Mouse (Mus musculus) retina, embryonic 14.5 days (tissue): ENCODE data around the gene Sec24c.

Experiments
- DNase-seq: peaks from one replicate; pipeline ENCODE4 v3.0.0-alpha.2; 2015; ENCODE audit warnings: low spot score

Gene Sec24c

DNA sequence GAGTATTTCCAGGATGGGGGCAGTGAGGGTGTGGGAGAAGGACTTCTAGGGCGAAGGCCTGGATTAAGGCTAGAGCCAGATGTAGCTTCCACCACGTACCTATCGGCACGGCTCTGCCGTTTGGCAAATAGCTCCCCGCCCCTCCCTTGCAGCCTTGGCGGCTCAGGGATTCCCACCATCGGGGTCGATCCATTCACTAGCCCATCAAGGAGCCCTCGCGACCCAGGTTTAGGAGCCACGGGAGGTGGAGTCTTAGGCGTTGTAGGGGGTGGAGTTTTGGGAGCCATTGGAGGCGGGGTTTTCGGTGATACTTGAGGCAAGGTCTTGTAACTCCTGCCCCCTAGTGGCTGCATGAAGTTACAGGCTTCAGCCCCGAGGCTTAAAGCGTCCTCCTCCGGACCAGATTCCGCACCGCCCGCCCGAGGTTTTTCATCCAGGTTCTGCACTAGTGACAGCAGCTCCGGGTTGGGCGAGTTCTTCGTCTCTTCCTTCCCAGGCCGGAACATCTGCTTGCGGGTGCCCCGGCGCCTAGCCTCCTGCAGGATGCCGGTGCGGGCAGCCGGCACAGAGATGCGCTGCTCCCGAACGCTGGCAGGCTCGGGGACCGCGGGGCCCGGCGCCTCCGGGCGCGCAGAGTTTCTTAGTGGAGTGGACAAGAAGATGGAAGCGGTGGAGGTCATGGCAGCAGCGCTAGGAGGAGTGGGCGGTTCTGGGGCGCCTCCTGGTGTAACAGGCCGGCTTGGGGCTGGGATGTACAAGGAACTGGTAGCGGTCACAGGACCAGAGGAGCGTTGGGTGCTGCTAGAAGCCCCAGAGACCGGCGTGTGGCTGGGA is 13.1 kb upstream of the Sec24c start:
- DNase-seq = peak; percentile 99

DNA sequence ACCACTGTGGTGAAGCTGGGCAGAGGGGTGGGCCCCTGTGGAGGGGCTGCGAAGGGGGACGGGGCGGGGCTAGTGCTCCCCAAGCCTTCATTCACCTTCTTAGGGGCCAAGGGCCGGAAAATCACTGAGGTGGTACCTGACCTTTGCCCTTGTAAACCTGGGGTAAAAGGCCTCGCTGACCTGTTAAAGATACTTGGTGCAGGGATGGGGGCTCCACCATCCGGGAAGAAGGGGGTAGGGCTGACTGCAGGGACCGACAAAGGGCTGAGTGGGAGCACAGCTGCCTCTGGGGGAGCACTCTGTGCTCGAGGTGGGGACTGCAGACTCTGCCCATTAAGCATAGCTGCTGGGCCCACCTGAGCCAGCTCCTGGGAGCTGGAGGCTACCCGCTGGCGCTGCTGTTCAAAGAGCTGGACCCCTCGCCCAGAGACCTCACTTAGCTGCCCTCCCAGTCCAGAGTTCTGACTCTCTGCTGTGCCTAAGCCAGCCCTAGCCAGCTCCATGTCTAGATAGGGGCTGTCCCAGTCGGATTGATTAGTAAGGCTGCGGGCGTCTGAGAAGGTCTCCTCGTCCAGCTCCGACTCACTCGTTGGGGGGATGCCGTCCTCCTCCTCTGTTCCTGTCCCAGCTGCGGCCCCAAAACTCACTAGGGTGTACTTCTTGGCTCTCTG is 12.3 kb upstream of the Sec24c start:
- DNase-seq = peak; percentile 42

DNA sequence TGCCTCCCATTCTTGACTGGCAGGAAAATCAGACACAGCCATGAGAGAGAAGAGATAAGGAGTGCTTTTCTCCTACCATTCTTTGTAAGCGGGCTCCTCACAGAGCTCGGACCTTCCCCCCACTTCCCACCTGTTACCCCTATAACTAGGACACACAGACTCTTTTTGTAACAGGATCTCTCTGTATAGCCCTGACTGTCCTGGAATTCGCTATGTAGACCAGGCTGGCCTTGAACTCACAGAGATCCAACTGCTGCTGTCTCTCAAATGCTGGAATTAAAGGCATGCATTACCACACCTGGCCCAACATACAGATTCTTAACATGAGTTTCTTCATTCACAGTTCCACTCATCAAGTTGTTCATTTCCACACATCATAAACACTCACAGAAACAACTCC is 11.4 kb upstream of the Sec24c start:
- DNase-seq = no peak

DNA sequence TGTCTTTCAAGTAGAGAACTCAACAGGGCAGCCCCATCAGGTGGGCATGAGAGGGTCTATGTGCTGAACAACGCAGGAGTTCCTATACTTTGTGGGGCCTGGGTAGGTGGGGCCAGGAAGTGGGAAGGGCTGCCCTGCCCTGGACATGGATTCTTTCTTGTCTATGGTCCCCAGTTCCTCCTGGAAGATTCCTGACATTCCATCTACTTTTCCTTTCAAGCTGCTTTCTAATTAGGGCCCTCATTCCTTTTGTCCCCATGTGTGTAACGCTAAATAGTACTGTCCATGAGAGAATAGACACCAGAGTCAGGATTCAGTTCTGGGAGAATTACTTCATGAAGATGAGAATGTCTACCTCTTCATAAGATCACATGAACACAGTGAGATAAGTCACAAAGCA is 10.5 kb upstream of the Sec24c start:
- DNase-seq = no peak

DNA sequence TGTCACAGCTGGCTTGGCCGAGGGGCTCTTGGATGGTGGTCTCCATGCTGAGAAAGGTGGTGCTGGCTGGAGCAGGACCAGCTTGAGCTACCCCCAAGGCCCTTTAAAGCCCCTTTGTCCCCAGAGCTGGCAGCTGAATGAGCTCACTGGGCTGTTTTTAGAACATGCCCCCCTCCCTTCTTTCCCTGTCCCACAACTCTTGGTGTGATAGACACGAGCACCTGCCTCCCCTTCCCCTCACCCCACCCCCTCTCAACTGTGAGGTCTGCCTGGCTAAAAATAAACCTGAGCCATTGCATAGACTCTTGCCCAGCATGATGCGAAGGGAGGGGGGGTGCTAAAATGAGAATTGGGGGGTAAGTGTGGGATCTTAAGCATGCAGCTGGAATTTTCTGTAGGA is 9.7 kb upstream of the Sec24c start:
- no peak for DNase-seq

DNA sequence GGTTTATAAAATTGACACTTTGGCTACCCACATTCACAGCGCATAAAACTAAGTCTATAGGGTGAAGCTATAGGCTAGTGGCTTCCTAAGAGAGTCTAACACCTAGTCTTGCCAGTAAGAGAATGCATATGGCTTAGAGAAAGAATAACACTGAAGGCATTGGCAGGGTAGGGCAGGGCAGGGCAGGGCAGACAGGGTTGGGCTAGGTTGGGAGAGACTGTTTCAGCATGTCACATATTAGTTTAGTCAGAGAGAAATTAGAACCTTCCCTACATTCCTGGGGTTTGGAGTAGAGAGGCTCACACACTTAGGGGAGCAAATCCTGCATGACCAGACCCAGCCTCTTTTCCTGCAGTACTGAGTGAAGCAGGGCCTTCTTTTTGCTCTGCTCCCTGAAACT is 6.6 kb upstream of the Sec24c start:
- DNase-seq = no peak

DNA sequence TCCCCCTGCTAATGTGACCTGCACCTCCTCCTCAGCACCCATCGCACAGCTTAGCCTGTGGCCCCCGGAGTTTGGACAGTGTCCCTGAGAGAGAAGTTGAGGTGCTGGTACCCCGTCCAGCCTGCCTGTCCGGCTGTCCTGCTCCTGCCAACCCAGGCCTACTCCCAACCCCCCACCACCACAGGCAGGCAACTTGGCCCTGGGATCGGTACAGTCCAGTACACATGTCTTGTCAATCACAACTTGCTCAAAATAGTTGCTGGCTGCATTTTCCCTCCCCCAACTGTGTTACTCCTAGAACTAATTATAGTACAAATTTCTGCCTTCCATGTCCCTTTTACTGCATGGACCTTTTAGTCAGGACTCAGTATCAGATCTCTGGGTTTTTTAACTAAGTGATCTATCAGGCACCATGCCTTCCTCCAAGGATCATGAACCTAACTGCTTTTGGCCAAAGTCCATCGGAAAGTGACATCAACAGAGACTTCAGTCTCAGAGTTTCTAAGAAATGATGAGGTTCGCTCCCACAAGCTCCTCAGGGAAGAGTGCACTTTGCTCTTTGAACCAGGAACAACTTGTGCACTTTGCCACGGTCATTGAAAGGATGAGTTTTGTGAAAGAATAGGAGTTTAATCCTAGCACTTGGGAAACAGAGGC is 5.8 kb upstream of the Sec24c start, which contains the start of gene Synpo2l:
Synpo2l (minus strand) TSS at position 201 of the 657 bp plus-strand sequence.
- DNase-seq = no peak

DNA sequence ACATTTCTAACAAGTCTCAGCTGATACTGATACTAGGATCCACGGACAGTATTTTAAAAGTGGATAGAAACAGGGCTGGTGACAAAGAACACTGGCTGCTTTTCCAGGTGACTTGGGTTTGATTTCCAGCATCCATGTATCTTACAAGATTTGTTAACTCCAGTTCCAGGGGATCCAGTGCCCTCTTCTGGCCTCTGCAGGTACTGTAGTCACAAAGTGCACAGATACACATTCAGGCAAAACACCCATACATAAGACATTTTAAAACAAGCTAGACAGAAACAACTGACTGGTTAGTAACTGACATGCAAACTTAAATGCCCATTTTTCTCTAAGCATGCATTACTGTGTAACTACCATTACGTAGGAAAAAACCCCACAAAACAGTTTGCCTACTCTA is 1.1 kb upstream of the Sec24c start:
- DNase-seq = peak; percentile 55

DNA sequence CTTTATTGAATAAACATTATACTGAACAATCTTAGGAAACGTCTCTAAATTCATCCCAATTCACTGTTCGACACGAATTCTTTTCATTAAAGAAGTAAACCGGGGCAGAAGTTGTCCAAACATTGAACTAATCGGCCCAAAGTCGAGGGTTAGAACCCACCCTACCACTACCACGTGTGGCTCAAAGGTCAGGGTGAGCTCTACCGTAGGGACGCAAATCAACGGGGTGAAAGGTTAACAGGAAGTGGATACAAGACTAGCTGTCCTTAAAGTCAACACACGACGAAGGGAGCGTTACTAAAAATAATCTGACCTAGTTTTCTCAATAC is 409 bp upstream of the Sec24c start:
- no peak for DNase-seq

DNA sequence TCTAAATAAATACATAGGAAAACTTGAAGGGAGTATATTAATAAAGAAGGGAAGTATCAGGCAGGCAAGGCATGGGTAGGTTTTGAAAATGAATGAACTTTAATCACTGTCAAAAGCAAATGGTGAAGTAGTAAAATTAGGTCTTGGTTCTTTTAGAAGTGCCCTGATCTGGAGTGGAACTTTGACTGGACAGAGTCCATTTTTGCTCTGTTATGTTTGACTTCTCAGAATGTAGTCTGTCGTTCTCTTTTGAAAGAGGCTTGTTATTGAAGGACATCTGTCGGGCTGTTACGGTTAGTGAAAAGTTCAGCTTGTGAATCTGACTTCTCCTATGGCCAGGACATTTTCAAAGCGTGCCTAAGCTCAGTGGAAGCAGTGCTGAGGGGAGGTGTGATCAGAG is 3.8 kb downstream of the Sec24c start:
- no peak for DNase-seq

DNA sequence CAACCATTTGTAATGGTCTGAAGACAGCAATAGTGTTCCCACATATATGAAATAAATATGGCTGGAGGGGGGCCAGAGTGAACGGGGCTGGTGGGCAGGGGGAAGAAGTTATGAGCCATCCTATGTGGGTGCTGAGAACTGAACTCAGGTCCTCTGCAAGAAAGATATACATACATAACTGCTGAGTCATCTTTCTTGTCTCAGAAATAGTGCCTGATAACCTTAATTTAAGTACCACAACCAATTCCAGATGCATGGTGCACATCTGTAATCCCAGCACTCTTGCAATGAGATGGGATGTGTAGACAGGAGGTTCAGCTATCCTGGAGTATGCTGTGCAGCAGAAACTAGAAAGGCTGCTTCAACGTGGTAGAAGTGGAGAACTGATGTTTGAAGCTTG is 7.6 kb downstream of the Sec24c start:
- no peak for DNase-seq

DNA sequence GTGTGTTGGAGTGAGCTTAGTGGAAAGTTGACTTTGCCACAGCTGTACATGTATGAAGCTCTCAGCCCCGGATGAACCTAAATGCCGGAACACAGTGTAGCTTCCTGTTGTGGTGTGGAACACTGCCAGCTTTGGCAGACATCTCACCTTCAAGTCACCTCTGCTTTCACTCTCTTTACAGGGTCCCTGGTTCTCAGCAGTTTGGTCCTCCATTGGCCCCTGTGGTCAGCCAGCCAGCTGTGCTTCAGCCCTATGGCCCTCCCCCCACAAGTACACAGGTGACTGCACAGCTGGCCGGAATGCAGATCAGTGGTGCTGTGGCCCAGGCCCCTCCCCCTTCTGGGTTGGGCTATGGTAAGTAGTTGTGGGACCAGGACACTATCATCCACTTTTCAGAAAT is 8.4 kb downstream of the Sec24c start:
- DNase-seq = no peak

DNA sequence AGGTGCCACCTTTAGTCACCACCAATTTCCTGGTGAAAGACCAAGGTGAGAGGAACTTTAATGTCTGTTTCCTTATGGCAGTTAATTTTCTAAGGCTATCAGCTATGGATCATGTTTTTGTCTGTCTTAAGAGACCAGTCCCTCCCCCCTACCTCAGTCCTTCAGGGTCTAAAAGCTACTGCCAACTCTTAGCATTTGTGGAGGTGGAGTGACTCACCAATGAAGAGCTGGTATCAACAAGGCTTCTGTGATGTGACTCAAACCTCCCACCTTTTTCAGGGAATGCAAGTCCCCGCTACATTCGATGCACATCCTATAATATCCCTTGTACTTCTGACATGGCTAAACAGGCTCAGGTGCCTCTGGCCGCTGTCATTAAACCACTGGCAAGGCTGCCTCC is 12.5 kb downstream of the Sec24c start:
- no peak for DNase-seq

DNA sequence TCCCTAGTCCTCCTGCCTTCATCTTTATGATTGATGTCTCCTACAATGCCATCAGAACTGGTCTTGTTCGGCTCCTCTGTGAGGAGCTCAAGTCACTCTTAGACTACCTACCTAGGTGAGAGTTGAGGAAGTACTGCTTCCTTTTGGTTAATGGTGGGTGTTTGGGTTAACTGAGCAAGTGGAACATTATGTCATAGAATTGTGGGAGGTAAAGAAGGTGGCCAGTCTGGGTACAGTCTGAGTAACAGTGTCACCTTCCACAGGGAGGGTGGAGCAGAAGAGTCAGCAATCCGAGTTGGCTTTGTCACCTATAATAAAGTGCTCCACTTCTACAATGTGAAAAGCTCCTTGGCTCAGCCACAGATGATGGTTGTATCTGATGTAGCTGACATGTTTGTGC is 14.9 kb downstream of the Sec24c start:
- DNase-seq = no peak

DNA sequence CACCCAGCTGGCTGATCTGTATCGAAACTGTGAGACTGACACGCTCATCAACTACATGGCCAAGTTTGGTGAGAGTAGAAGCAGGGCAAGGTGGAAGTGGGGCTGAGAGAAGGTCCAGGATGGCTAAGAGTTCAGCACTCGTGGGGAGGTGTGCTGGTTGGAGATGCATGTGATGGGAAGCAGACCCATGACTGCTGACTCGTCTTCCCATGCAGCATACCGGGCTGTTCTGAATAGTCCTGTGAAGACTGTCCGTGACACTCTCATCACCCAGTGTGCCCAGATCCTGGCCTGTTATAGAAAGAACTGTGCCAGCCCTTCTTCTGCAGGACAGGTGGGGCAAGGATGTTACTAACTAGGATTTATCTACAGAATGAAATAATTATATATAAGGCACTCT is 17.7 kb downstream of the Sec24c start:
- no peak for DNase-seq

DNA sequence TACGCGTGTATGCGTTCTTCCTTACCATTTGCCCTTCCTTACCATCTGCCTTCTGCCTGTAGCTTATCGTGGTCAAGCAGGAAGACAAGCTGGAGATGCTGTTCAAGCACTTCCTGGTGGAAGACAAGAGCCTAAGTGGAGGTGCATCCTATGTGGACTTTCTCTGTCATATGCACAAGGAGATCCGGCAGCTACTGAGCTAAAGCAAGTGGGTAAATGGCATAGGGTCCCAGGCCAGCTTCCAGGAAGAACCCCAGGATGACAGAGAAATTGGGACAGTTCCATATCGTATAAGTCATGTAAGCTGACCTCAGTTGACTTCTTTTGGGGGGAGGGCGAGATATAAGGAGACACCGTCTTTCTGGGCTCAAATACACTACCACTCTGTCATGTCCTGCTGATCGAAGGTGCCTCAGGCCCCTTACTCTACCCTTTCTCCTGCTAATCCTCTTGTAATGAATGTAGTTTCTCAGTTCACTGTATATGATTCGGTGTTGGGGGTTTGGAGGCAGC is 19.5 kb downstream of the Sec24c start:
- DNase-seq = no peak

DNA sequence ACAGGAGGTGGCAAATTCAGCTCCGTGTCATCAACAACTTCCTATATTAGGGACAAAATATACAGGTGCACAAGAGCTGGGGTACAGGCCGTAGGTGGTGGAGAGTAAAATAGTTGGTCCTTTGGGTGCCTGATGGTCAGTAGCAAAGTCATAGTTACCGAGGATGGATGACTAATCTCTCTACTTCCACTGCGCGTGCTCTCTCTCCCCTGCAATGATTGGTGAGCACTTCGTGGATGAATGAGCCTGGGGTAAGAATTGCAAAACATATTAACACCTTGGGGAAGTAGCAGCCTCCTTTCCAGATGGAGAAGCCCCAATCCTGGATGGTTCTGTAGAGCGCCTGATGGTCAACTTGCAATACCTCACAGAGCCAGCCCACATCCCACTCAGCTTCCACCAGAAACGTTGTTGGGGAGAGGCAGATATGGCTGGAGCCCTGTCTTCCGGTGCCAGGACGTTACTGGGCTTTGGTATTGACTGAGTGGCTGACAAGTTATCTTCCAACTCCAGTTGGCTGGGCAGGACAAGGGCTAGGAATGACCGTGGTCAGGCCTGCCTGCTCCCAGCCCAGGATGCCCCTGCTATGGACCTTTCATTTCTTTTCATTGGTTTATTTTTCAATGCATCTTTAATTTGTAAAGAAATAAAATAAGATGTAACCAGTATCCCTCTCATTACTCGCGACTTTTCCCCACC is 20.2 kb downstream of the Sec24c start:
- no peak for DNase-seq

DNA sequence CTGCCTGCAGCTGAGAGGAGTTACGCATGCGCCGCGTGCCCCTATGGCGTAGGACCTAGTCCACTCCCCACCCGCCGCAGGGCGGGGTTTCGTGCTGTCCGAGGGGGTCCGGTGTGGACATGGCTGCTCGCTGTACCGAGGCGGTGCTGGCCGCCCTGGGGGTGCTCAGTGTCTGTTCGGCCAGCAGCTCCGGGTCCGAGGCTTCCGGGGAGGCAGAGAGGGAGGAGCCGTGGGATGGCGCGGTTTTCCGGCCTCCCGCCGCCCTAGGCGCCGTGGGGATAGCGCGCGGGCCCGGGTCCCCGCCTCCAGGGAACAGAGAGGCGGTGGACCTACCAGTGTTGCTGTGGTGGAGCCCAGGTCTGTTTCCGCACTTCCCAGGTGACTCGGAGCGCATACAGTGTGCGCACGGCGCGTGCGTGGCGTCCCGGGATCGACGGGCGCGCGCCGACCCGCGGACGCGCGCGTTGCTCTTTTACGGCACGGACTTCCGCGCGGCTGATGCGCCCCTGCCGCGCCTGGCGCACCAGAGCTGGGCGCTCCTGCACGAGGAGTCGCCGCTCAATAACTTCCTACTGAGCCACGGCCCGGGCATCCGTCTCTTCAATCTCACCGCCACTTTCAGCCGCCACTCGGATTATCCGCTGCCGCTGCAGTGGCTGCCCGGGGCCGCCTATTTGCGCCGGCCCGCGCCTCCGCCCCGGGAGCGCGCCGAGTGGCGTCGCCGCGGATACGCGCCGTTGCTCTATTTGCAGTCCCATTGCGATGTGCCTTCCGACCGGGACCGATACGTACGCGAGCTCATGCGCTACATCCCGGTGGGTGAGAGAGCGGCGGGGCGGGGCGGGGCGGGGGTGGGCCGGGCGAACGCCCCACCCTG is 21.0 kb downstream of the Sec24c start, which contains the start of gene Fut11:
Fut11 (plus strand) TSS at position 85 of the 877 bp plus-strand sequence.
- peak; percentile 91 for DNase-seq

DNA sequence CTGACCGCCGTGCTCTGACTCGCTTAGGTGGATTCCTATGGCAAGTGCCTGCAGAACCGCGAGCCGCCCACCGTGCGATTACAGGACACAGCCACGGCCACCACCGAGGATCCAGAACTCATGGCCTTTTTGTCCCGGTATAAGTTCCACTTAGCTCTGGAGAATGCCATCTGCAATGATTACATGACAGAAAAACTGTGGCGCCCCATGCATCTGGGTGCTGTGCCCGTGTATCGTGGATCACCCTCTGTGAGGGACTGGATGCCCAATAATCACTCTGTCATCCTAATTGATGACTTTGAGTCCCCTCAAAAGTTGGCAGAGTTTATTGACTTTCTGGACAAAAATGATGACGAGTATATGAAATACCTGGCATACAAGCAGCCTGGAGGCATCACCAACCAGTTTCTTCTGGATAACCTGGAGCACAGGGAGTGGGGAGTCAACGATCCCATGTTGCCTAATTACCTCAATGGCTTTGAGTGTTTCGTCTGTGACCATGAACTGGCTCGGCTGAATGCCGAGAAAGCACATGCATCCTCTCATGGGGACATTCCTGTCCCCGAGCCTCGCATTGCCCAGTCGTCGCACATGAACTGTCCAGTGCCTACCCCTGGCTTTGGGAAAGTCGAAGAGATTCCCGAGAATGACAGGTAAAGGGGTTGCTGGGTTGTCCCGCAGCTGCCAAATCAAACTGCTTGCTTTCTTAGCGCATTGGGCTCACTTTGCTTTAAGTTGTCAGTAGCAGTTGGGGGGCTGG is 21.8 kb downstream of the Sec24c start:
- DNase-seq = no peak

DNA sequence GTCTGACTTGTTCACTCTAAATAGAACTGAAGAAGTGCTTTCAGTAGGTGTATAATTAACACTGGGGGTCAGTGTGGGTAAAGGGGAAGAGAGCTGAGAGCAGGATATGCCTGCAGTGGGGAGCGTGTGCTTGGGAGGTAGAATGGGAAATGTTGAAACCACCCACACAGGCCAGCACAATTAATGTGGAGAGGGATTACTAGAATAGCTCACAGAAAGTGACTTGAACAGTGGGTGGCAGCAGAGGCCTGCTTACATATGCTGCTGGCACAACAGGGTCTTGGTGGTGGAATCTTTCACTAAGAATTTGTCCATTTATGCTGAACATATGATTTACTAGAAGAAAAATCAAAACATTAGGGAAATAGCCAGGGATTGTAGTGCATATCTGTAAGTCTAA is 22.9 kb downstream of the Sec24c start:
- DNase-seq = peak; percentile 72

DNA sequence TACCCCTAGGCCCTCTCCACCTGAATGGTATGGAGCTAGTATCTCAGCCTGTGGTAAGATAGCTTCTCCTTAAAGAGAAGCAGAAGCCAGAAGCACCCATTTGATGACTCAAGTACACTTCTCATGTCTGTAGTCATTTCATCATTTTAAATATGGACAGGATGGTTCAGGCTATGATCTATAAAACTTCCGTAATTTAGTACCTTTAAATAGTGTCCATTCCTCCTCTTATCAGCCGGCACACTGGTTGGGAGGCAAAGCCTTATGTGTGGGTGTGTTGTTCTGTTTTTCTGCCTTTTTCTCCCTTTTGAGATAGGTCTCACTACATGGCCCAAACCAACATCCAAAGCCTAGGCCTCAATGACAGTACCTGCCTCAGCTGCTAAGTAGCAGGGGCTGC is 24.4 kb downstream of the Sec24c start:
- DNase-seq = no peak
